Mouse (Mus musculus) liver, postnatal 0 days (tissue): Measurements from ENCODE around the gene Pbx3.

Source experiments
- CTCF ChIP-seq: sonication (generic); IDR thresholded peaks from 2 replicates; pipeline ENCODE4 v1.5.1; 2016; ENCODE audit warnings: antibody characterized with exemption, low read depth
- EP300 ChIP-seq: IDR thresholded peaks from 2 replicates; pipeline ENCODE4 v1.6.1; 2016; ENCODE audit warnings: antibody characterized with exemption, low read depth, mild to moderate bottlenecking

DNA sequence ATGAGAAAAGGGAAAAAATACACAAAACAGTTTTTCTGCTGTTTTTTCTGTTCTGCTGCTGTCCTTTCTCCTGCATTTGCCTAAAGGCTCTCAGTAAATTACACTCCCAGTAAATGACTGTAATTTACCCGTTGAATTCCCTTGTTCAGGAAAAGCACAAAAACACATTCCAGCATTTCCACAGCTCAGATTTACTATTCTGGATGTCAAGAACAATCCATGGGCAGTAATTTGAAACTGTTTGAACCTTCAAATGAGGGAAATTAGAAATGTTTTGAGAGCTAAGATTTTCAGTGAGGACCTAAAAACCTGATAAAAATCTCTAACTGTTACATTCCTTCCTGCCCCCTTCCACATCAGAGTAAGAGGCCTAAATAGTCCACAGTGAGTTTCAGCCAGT, 119.8 kb downstream of the Pbx3 start:
- no peak for TF ChIP-seq CTCF
- no peak for TF ChIP-seq EP300
